Mouse (Mus musculus): ENCODE data around the gene Abcf2. TPM values are rescaled to one million over a fixed set of nuclear protein-coding genes. Genes with fewer than 3 reads are reported as not detected.
A peak's percentile ranks its signal among the peaks of the same experiment; 100 is the strongest.

Gene Abcf2
- total and polyA plus RNA-seq, 2 experiments from 2014 or later, result 60.6 to 66.5 TPM

DNA sequence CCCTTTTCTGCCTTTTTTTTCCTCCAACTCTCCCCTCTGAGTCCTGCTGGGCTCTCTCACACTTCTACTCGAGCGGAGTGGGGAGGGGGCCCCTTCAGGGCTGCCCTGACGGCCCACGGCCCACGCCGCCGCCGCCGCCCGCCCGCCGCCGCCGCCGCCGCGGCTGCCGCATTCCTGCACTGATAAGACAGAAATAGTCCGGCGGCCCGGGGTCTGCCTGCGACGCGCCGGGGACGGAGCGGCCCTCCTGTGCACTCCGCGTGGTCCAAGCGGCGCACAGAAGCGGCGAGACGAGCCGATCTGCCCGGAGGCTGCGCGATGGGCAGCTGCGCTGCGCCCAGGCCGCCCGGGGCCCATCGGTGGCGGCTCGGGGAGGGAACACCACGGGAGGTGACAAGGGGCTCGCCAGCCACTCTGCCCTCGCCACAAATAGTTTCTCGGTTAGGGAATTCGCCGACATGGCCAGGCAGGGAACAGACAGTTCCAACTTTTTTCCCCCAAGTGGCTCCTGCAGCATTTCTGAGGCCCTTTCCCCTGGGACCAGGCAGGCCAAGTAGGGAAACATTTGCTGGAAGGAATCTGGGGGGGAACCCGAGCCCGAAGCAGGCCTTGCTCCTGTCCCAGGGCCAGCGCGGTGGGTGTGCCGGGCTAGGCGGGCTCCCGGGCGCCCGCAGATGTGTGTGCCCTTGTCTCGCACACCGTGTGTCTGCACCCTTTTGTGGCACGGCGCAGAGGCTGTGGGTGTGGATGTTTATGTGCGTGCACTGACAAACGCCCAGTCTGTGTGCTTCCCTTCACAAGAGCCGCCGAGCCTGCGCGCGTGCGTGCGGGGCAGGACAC, 24.9 kb upstream of the Abcf2 start:
- peak overlapping the region; percentile 70 for H3K9ac ChIP-seq (replicated peaks; ENCODE audit: low read length)
- H3K4me1 ChIP-seq (ENCODE audit: insufficient read depth, low read length), result peaks cover 60% of the 10 kb centered on the region
- no peaks in the 10 kb centered on the region for H3K36me3 ChIP-seq (ENCODE audit: insufficient read depth, low read length)
- peak overlapping the region; percentile 98 for H3K27ac ChIP-seq
- H3K27me3 ChIP-seq (ENCODE audit: insufficient read depth, low read length), result no peaks in the 10 kb centered on the region
- peak overlapping the region; percentile 44 for H3K4me3 ChIP-seq (ENCODE audit: low read length)
- no peaks in the 10 kb centered on the region for H3K9me3 ChIP-seq (ENCODE audit: low read length)
- under 1% methylated on average over 73 of the region's 73 CpGs for WGBS
- H3K4me2 ChIP-seq (ENCODE audit: low read depth, low read length), result peak overlapping the region; percentile 97
- ATAC-seq (peak; percentile 33; the same call in 1 of the 2 replicates), DNase-seq (ENCODE audit: low spot score) (peak; percentile 86)
- no peak for TF ChIP-seq CTCF (IDR thresholded peaks at IDR 0.05; ENCODE audit: low read depth)

DNA sequence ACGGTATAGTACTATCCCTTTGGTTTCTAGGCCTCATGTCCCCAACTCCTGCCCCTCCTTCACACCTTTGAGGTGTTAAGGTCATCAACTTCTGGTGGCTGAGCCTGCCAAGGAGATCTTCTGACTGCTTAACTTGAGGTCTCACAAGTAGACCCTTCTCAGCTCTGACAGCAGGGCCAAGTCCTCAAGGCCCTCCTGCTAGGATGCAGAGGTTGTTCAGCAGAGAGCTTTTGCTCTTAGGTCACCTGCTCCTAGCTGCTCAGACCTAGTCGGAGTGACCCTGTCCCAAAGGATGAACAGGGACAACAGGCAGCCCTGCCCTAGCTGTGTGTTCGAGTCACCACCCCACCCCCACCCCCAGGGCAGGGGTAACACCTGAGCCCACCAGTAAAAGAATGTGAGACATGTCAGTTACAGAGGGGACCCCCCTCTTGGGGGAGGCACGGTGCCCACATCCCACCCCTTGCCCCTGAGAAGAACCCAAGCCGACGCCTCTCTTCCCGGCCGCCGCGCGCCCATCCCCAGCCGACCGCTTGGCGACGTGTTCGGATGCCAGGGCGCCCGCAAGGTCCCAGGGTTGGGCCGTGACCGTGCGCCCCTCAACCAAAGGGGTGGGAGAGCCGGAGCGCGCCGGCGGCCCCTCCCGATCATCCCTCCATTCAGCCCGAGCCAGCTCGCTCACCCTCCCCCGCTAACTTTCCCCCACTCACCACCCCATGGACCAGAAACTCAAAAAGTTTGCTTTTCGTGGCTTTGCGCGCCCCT, 24.0 kb upstream of the Abcf2 start:
- DNase-seq (ENCODE audit: low spot score), result no peak
- no peak for TF ChIP-seq CTCF (IDR thresholded peaks at IDR 0.05; ENCODE audit: low read depth)
- WGBS, result under 1% methylated on average over 31 of the region's 33 CpGs

DNA sequence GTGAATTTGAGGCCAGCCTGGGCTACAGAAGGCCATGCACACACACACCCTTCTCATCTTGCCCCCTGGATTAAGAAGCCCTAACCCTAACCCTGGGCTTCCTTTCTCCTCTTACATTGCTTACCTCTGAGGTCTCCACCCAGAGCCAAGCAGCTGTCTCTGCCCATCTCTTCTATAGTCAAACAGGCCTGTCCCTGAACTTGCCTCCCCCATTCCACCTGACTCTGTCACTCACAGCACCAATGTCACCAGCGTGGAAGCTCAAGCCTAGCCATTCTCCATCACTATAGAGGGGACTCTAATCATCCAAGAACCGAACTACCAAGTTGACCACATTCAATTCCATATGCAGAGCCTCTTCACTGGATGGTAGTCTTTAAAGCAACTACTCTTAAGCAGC, 23.0 kb upstream of the Abcf2 start:
- H3K27me3 ChIP-seq (ENCODE audit: insufficient read depth, low read length), result no peaks in the 10 kb centered on the region
- no peaks in the 10 kb centered on the region for H3K36me3 ChIP-seq (ENCODE audit: insufficient read depth, low read length)
- ATAC-seq (no peak), DNase-seq (ENCODE audit: low spot score) (no peak)
- H3K4me2 ChIP-seq (ENCODE audit: low read depth, low read length), result peak overlapping the region; percentile 97; the same call in 1 of the 2 replicates
- H3K27ac ChIP-seq, result no peak overlapping the region
- H3K9ac ChIP-seq (replicated peaks; ENCODE audit: low read length), result no peak overlapping the region
- H3K4me3 ChIP-seq (ENCODE audit: low read length), result no peak overlapping the region
- peaks cover 57% of the 10 kb centered on the region for H3K4me1 ChIP-seq (ENCODE audit: insufficient read depth, low read length)
- no peak for TF ChIP-seq CTCF (IDR thresholded peaks at IDR 0.05; ENCODE audit: low read depth)
- no peaks in the 10 kb centered on the region for H3K9me3 ChIP-seq (ENCODE audit: low read length)
- WGBS, result 75% methylated on average over 2 of the region's 2 CpGs

More for the DNA sequence above, 24.0 kb upstream of the Abcf2 start:
- ATAC-seq, result no peak
- peaks cover 61% of the 10 kb centered on the region for H3K4me1 ChIP-seq (ENCODE audit: insufficient read depth, low read length)
- peak overlapping the region; percentile 70 for H3K9ac ChIP-seq (replicated peaks; ENCODE audit: low read length)
- H3K27me3 ChIP-seq (ENCODE audit: insufficient read depth, low read length), result no peaks in the 10 kb centered on the region
- no peaks in the 10 kb centered on the region for H3K9me3 ChIP-seq (ENCODE audit: low read length)
- H3K27ac ChIP-seq, result peak overlapping the region; percentile 98
- no peaks in the 10 kb centered on the region for H3K36me3 ChIP-seq (ENCODE audit: insufficient read depth, low read length)
- peak overlapping the region; percentile 97 for H3K4me2 ChIP-seq (ENCODE audit: low read depth, low read length)
- H3K4me3 ChIP-seq (ENCODE audit: low read length), result peak overlapping the region; percentile 44

DNA sequence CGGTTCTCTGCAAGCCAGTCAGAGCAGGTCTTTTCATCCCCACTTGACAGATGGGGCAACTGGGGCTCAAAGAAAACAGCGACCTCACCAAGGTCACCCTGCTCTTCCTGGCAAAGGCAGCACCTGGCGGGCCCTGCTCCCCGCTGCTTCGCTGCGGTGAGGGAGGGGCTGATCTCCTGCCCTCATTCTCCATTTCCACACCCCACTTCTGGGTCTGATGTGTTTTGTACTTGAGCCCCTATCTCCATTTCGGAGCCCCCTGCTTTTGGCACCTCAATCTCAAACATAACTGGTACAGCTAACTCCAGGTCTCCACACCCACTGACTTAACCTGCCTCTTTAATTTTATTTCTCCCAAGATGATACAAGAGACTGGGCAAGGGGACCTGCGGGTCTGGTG, 21.9 kb upstream of the Abcf2 start:
- WGBS, result 14% methylated on average over 8 of the region's 8 CpGs
- H3K4me3 ChIP-seq (ENCODE audit: low read length), result peak overlapping the region; percentile 50
- H3K4me2 ChIP-seq (ENCODE audit: low read depth, low read length), result peak overlapping the region; percentile 80
- ATAC-seq (no peak), DNase-seq (ENCODE audit: low spot score) (no peak)
- H3K4me1 ChIP-seq (ENCODE audit: insufficient read depth, low read length), result peaks cover 53% of the 10 kb centered on the region
- peak overlapping the region; percentile 77; the same call in 1 of the 2 replicates for H3K27ac ChIP-seq
- no peaks in the 10 kb centered on the region for H3K9me3 ChIP-seq (ENCODE audit: low read length)
- H3K9ac ChIP-seq (replicated peaks; ENCODE audit: low read length), result peak overlapping the region; percentile 67
- H3K36me3 ChIP-seq (ENCODE audit: insufficient read depth, low read length), result peaks cover 4% of the 10 kb centered on the region
- no peaks in the 10 kb centered on the region for H3K27me3 ChIP-seq (ENCODE audit: insufficient read depth, low read length)
- TF ChIP-seq CTCF (IDR thresholded peaks at IDR 0.05; ENCODE audit: low read depth), result no peak

DNA sequence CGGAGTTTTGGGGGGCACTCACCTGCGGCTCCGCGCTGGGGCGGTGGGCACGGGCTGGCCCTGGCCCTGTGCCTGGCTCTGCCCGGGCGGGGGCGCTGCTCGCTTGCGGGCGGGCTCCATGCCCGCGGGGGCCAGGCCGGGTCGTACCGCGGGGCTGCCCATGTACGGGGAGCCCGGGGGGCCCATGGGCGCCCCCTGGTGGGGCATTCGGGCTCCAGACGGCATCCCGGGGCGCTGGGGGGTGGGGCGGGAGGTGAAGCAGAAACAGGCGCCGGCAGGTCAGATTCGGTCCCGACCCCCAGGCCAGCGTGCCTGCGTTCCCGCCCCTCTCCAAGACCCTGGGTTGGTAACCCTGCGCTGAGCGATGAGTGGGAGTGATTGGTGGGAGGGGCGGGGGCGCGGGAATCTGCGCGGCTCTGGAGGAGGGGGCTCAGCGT, 21.3 kb upstream of the Abcf2 start:
- peak overlapping the region; percentile 50 for H3K4me3 ChIP-seq (ENCODE audit: low read length)
- H3K4me1 ChIP-seq (ENCODE audit: insufficient read depth, low read length), result peaks cover 48% of the 10 kb centered on the region
- peaks cover 6% of the 10 kb centered on the region for H3K36me3 ChIP-seq (ENCODE audit: insufficient read depth, low read length)
- no peak; the same call in 1 of the 2 replicates for TF ChIP-seq CTCF (IDR thresholded peaks at IDR 0.05; ENCODE audit: low read depth)
- peak overlapping the region; percentile 77 for H3K27ac ChIP-seq
- H3K4me2 ChIP-seq (ENCODE audit: low read depth, low read length), result peak overlapping the region; percentile 80
- DNase-seq (ENCODE audit: low spot score) (peak; percentile 74), ATAC-seq (peak; percentile 25; the same call in 1 of the 2 replicates)
- H3K9me3 ChIP-seq (ENCODE audit: low read length), result no peaks in the 10 kb centered on the region
- under 1% methylated on average over 37 of the region's 41 CpGs for WGBS
- no peaks in the 10 kb centered on the region for H3K27me3 ChIP-seq (ENCODE audit: insufficient read depth, low read length)
- H3K9ac ChIP-seq (replicated peaks; ENCODE audit: low read length), result peak overlapping the region; percentile 67

DNA sequence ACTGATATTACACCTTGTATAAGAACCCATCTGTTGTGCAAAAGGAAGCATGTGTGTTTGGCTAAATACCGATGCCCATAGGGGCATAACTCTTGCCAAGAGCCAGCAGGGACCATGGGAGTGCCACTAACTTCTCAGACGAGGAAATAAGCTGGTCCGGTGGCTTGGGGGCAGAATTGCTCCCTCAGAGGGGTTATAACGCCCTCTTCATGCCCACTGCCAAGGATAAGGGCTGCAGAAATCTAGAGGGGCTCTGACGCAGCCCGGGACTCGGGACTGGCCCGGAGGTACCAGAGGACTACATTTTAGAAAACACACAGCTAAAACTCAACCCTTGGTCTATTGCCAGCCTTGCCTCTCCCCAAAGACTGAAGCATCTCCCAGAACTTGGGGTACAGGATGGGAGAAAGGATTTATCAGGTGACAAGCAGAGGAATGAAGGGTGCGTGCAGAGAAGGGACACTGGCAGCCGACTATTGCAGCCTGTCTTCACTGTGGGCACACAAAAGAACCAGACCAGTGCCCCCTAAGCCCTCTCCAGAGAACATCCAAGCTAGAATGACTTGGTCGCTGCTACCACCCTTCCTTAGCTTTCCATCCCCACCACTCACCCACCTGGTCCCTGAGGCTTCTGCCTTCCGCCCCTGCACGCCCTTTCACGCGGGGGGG, 20.8 kb upstream of the Abcf2 start:
- Histone ChIP-seq H3K4me3 (ENCODE audit: low read length) (peak overlapping the region; percentile 50), H3K9me3 (ENCODE audit: low read length) (no peaks in the 10 kb centered on the region), H3K27me3 (ENCODE audit: insufficient read depth, low read length) (no peaks in the 10 kb centered on the region), H3K9ac (replicated peaks; ENCODE audit: low read length) (peak overlapping the region; percentile 67), H3K4me2 (ENCODE audit: low read depth, low read length) (peak overlapping the region; percentile 80), H3K27ac (peak overlapping the region; percentile 77), H3K4me1 (ENCODE audit: insufficient read depth, low read length) (peaks cover 42% of the 10 kb centered on the region), H3K36me3 (ENCODE audit: insufficient read depth, low read length) (peaks cover 11% of the 10 kb centered on the region)
- ATAC-seq, result no peak
- WGBS, result 10% methylated on average over 15 of the region's 15 CpGs
- TF ChIP-seq CTCF (IDR thresholded peaks at IDR 0.05; ENCODE audit: low read depth), result no peak
- no peak for DNase-seq (ENCODE audit: low spot score)

Data from hindbrain, postnatal 0 days (tissue).